Comparison of ENCODE assay signal across 17 mouse cellular contexts in genomic region chr11:7132736-7133387, GRCm38 (mm10). TPM values are rescaled to one million over a fixed set of nuclear protein-coding genes. Genes with fewer than 3 reads are reported as not detected.
"Had no signal": no experiment of that assay in that cellular context is flagged by ENCODE, and none has a peak within 500 bp of the region (broad histone marks: within the 10 kb centered on the region; RNA-seq: fewer than 3 reads in every experiment).

No protein-coding gene starts in this region.

- DNase-seq: kidney, postnatal 14 days; lung, postnatal 14 days; right cerebral cortex, postnatal 14 days; thymus, adult 2 months; thymus, postnatal 36 days had no signal

- ATAC-seq: liver, embryonic 12.5 days; midbrain, embryonic 16.5 days had no signal

RNA-seq across cellular contexts. Expression of gene Gm11985, which starts 55.5 kb away (rescaled TPM):
- polyA plus RNA-seq: kidney, embryonic 15.5 days; large intestine, adult 2 months; limb, embryonic 10.5 days; liver, embryonic 12.5 days; liver, embryonic 16.5 days; lung, embryonic 15.5 days; macrophage; midbrain, embryonic 12.5 days; midbrain, embryonic 16.5 days; neural tube, embryonic 13.5 days; spleen, adult 2 months; stomach, embryonic 15.5 days; thymus, adult 2 months had no signal
